In genomic region chr16:64033049-64033448, GRCm38 (mm10) we compare ENCODE assay signal across 13 mouse cellular contexts.
DNase-seq lines count a peak whose midpoint lies in the region; ATAC-seq lines count a peak whose summit lies in the region.
"Had no signal": no experiment of that assay in that cellular context is flagged by ENCODE, and none has a peak within 500 bp of the region (broad histone marks: within the 10 kb centered on the region; RNA-seq: fewer than 3 reads in every experiment).

No protein-coding gene starts in this region.

- ATAC-seq in forebrain, embryonic 14.5 days: peak; percentile 92
- ATAC-seq in forebrain, embryonic 11.5 days (replicated peaks; ENCODE audit: low FRiP score): no peak
- no peak for ATAC-seq in megakaryocyte-erythroid progenitor cell, adult 5-6 weeks (replicated peaks; ENCODE audit: low FRiP score, low TSS enrichment, poor library complexity, severe bottlenecking)

- no peaks in the 10 kb centered on the region for H3K27me3 ChIP-seq in forebrain, embryonic 14.5 days (replicated peaks; ENCODE audit: control insufficient read depth, insufficient read depth, low read length)
- H3K27me3 ChIP-seq in forebrain, embryonic 11.5 days (ENCODE audit: control insufficient read depth, insufficient read depth, low read length): no peaks in the 10 kb centered on the region
- H3K27me3 ChIP-seq: limb, embryonic 13.5 days had no signal

- H3K9ac ChIP-seq in forebrain, embryonic 14.5 days (ENCODE audit: low read length): no peak overlapping the region
- H3K9ac ChIP-seq in forebrain, embryonic 11.5 days (ENCODE audit: low read length): no peak overlapping the region
- H3K9ac ChIP-seq: limb, embryonic 13.5 days had no signal

- 49% methylated on average over 10 of the region's 10 CpGs for WGBS in forebrain, embryonic 14.5 days
- WGBS in forebrain, embryonic 11.5 days: 91% methylated on average over 10 of the region's 10 CpGs

- peak overlapping the region; percentile 9; the same call in 1 of the 2 replicates for H3K27ac ChIP-seq in forebrain, embryonic 14.5 days (ENCODE audit: low read depth, low read length)
- H3K27ac ChIP-seq in forebrain, embryonic 11.5 days (ENCODE audit: low read depth, low read length): no peak overlapping the region
- H3K27ac ChIP-seq: heart, adult 2 months; limb, embryonic 13.5 days had no signal

- no peaks in the 10 kb centered on the region for H3K9me3 ChIP-seq in forebrain, embryonic 14.5 days (replicated peaks; ENCODE audit: control insufficient read depth, low read length)
- H3K9me3 ChIP-seq in forebrain, embryonic 11.5 days (ENCODE audit: control insufficient read depth, low read length): no peaks in the 10 kb centered on the region
- H3K9me3 ChIP-seq: limb, embryonic 13.5 days had no signal

- H3K4me3 ChIP-seq in forebrain, embryonic 14.5 days (ENCODE audit: low read depth, low read length): no peak overlapping the region
- H3K4me3 ChIP-seq in forebrain, embryonic 11.5 days (ENCODE audit: low read depth, low read length): no peak overlapping the region
- H3K4me3 ChIP-seq: heart, adult 2 months; limb, embryonic 13.5 days; myocyte had no signal

- DNase-seq in forebrain, embryonic 14.5 days (ENCODE audit: low spot score): peak; percentile 89
- DNase-seq in forebrain, embryonic 11.5 days (ENCODE audit: low spot score): no peak
- DNase-seq in right cerebral cortex, postnatal 10 days (ENCODE audit: low spot score in 2 of 2): peak; percentile 21 to 24
- no peak for DNase-seq in right cerebral cortex, postnatal 25 days
- DNase-seq in heart, postnatal 4 days: peak; percentile 40
- DNase-seq in ovary, adult 18-20 months (ENCODE audit: low spot score): no peak
- DNase-seq in kidney, postnatal 25 days: no peak
- DNase-seq: lung, postnatal 14 days; thymus, postnatal 14 days had no signal

- H3K4me1 ChIP-seq in forebrain, embryonic 14.5 days (ENCODE audit: control insufficient read depth, insufficient read depth, low read length): no peaks in the 10 kb centered on the region
- no peaks in the 10 kb centered on the region for H3K4me1 ChIP-seq in forebrain, embryonic 11.5 days (replicated peaks; ENCODE audit: control insufficient read depth, insufficient read depth, low read length)
- H3K4me1 ChIP-seq: limb, embryonic 13.5 days had no signal

- no peaks in the 10 kb centered on the region for H3K36me3 ChIP-seq in forebrain, embryonic 14.5 days (ENCODE audit: control insufficient read depth, insufficient read depth, low read length)
- no peaks in the 10 kb centered on the region for H3K36me3 ChIP-seq in forebrain, embryonic 11.5 days (ENCODE audit: control insufficient read depth, insufficient read depth, low read length)
- H3K36me3 ChIP-seq: limb, embryonic 13.5 days had no signal

- H3K4me2 ChIP-seq in forebrain, embryonic 14.5 days (ENCODE audit: low read length): no peak overlapping the region
- no peak overlapping the region for H3K4me2 ChIP-seq in forebrain, embryonic 11.5 days (ENCODE audit: low read depth, low read length, severe bottlenecking)
- H3K4me2 ChIP-seq: limb, embryonic 13.5 days had no signal

Comparison
In these comparisons a context has a peak if more than half of its experiments do, and no peak if none do; other contexts are left out.
1. DNase-seq: peak in forebrain, embryonic 14.5 days (single experiment), right cerebral cortex, postnatal 10 days (2 of 2) and heart, postnatal 4 days (single experiment); none in forebrain, embryonic 11.5 days (single experiment), right cerebral cortex, postnatal 25 days (single experiment), ovary, adult 18-20 months (single experiment) and kidney, postnatal 25 days (0 of 2).